Mouse (Mus musculus): ENCODE data around the gene Nostrin. TPM values are rescaled to one million over a fixed set of nuclear protein-coding genes. Genes with fewer than 3 reads are reported as not detected.

The Nostrin gene
- total RNA-seq, 4 experiments from 2014 or later: 1.9 to 3.2 (median 2.4) TPM

GRCm38 (mm10) chr2:69191059-69191458 is 55.5 kb downstream of the Nostrin start:
- no peak for DNase-seq (ENCODE audit: low spot score in 2 of 2)

DNA sequence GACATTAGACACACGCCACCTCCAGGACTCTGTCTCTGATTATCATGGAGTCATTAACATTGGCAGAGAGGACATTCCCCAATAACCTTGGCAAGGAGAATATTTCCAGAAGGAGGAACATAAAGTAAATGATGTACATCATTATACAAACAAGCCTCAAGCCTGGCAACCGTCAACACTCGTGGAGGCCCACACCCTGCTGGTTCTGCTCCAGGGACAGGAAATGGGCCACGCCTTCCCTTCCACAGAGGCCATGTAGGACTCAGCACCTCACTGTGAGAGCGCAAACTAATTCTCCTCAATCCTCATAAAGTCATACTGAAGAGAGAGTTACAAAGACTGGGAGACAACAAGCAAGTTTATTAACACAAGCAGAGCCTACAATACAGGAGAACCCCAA is 58.0 kb downstream of the Nostrin start:
- no peak for DNase-seq (ENCODE audit: low spot score in 2 of 2)

GRCm38 (mm10) chr2:69205185-69205584 is 69.6 kb downstream of the Nostrin start:
- DNase-seq (ENCODE audit: low spot score in 2 of 2): no peak

- DNase-seq (ENCODE audit: low spot score in 2 of 2): peak; percentile 80 to 84
These were observed 70.3 kb downstream of the Nostrin start, which contains the start of gene Spc25 for GRCm38 (mm10) chr2:69205791-69206351. Spc25 (minus strand) TSS chr2:69206194.

- DNase-seq (ENCODE audit: low spot score in 2 of 2): no peak
These were observed 70.9 kb downstream of the Nostrin start for GRCm38 (mm10) chr2:69206523-69206922.

GRCm38 (mm10) chr2:69209684-69210083 is 74.1 kb downstream of the Nostrin start:
- DNase-seq (ENCODE audit: low spot score in 2 of 2): no peak

DNA sequence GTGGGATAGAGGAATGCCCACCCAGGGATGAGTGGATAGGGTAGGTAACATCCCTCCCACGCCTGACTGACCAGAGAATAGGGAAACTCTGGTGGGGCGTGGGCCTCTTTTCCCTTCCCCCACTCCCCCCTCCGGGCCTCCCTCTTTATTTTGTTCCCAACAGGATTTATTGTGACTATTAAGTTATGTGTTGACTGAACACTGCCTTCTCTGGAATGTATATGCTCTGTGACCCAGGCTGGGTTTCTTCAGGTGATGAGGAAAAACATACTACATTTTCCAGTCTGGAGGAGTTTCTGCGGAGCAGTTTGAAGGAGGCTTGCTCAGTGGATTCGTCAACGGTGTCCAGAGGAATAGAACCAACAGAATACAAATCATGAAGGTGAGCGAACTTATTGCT is 75.2 kb downstream of the Nostrin start, which contains the start of gene G6pc2:
Gene G6pc2, plus strand, starts transcription at position 301 of the 400 bp plus-strand sequence.
- DNase-seq (ENCODE audit: low spot score in 2 of 2): no peak

- DNase-seq (ENCODE audit: low spot score in 2 of 2): no peak
These were observed 77.1 kb downstream of the Nostrin start for GRCm38 (mm10) chr2:69212652-69213051.

DNA sequence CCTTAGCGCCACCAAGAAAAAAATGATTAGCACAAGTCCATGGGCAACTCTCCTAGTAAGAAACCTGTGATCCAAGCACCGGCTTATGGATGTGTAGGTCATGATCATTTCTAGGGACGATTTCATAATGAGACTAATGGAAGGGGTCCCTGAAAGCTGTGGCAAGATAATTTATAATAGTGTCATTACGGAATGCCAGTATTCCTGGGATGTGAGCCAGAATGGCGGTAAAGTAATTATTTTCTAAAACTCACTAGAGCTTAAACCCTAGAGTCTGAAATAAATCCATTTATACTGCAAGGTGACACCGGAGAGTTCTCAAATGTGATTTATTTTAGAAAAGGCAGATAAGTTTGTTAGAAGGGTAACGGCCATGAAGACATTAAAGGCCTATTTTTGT is 79.6 kb downstream of the Nostrin start:
- no peak for DNase-seq (ENCODE audit: low spot score in 2 of 2)

- DNase-seq (ENCODE audit: low spot score in 2 of 2): no peak
These were observed 86.3 kb downstream of the Nostrin start for GRCm38 (mm10) chr2:69221868-69222416.

DNA sequence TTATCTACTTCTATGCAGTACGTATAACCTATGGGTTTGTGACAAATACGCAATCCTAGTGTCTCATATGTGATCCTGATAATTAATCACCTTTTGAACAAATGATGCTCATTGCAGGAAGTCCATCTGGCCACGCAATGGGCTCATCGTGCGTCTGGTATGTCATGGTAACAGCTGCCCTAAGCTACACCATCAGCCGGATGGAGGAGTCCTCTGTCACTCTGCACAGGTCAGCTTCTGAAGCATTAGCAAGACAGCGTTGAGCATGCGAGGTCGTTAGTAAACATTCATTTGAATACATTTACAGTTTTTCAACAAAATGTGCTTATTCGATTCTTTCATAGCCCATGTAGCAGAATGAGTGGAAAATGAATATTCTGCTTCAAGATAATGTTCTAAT is 87.2 kb downstream of the Nostrin start:
- no peak for DNase-seq (ENCODE audit: low spot score in 2 of 2)

- DNase-seq (ENCODE audit: low spot score in 2 of 2): no peak
These were observed 89.1 kb downstream of the Nostrin start for GRCm38 (mm10) chr2:69224724-69225123.

GRCm38 (mm10) chr2:69226876-69227275 is 91.3 kb downstream of the Nostrin start:
- no peak for DNase-seq (ENCODE audit: low spot score in 2 of 2)

GRCm38 (mm10) chr2:69228635-69229034 is 93.0 kb downstream of the Nostrin start:
- DNase-seq (ENCODE audit: low spot score in 2 of 2): no peak

DNA sequence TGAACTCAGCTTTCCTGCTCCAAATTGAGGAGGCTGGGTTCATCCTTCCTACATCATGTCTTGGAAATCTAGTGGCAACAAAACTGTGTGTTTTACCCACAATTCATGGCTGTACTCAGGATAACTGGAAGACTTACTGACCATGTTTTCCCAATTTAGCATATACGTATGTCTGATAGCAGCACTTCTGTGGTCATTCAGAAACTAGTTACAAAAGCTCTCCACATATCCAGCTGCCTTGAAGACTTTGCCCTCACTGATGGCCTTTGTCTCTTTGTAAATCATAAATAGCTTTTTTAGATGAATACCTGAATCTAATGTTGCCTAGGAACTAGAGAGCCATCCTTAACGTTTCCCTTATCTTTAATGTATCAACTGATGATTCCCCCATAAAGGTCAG is 94.5 kb downstream of the Nostrin start:
- no peak for DNase-seq (ENCODE audit: low spot score in 2 of 2)

DNA sequence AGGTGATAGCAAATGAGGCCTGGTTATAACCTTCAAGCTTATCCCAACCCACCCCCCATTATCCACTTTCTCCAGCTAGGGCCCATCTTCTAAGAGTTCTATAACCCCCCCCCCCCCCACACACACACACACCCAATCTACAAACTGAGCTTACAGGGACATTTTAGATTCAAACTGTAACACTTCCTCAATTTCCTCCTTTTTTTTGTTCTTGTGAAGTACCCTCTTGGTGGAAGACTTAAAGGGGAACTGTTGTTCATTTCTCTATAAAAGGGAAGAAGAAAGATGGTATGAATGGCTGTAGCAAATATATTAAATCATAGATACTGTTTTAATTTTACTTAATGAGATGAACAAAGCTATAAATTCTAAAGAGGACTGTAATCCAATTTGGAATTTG is 96.5 kb downstream of the Nostrin start:
- no peak for DNase-seq (ENCODE audit: low spot score in 2 of 2)

DNA sequence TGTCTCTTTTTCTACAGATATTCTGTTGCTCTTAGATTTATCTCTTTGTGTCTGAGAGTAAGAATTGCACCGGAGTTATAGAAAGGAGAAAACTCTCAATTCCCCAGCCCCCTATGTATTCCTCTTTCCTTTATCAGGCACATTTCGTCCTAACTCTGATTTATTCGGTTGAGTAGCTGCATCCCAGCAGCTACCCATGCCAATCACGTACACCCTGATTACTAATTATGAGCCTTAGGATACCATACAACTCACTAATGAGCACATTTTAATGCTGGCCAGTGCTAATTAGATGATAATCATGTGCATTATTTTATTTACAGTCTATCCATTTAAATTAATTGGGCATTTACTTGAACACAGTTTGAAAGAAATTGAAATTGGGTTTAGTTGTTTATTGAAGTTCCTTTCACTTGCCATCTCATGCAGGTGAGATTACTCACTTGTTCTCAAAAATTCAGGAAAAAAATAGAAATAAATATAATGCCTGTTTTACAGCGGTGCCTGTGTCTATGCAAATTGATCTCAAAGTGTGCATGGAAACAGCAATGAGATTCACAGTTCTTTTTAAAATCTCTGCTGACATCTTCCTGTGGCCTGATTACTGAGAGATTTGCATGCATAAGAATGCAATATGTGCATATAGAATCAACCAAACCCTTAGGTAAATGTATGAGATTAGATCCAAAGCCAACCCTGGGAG is 99.5 kb downstream of the Nostrin start:
- no peak for DNase-seq (ENCODE audit: low spot score in 2 of 2)

Other genes with a start within 250 kb of the Nostrin start
- gene Spc25, start 70.4 kb downstream of the Nostrin start, total RNA-seq (2022): under 1 TPM in 3 of 4 experiments, not detected in 1; 0.17 to 0.51 (median 0.31) TPM
- not detected for gene G6pc2, start 75.3 kb downstream of the Nostrin start, total RNA-seq (2022)
- under 1 TPM in 1 of 4 experiments, not detected in 3; 0.19 TPM for gene Abcb11, start 206.8 kb downstream of the Nostrin start, total RNA-seq (2022)
- not detected for gene Dhrs9, start 244.6 kb downstream of the Nostrin start, total RNA-seq (2022)